Mouse (Mus musculus) lung, adult 2 months (tissue): ENCODE results near the gene Lrp10. TPM values are rescaled to one million over a fixed set of nuclear protein-coding genes. Genes with fewer than 3 reads are reported as not detected.

ENCODE experiments used
- DNase-seq: peaks from one replicate; pipeline ENCODE4 v3.0.0; 2022
- H3K4me1 ChIP-seq: fragments of 200-500 bp; 2 replicates; pipeline ENCODE4 v1.6.1; 2011; ENCODE audit warnings: low read length; ENCODE audit not compliant: control insufficient read depth, insufficient read depth
- H3K4me3 ChIP-seq: fragments of 200-500 bp; replicated peaks from 2 replicates; pipeline ENCODE3; 2011; ENCODE audit warnings: low read depth, mild to moderate bottlenecking, control low read depth, low read length; ENCODE audit errors: extremely low read depth
- CTCF ChIP-seq: fragments of 200-500 bp; IDR thresholded peaks from 2 replicates; pipeline ENCODE4 v1.5.1; 2011; ENCODE audit warnings: mild to moderate bottlenecking, low read length, control low read depth; ENCODE audit not compliant: insufficient read depth
- POLR2A ChIP-seq: fragments of 200-500 bp; IDR thresholded peaks from 2 replicates; pipeline ENCODE4 v1.6.1; 2011; ENCODE audit warnings: low read depth, mild to moderate bottlenecking, control low read depth, low read length, borderline replicate concordance; ENCODE audit errors: extremely low read depth
- WGBS: fragments of 180-500 bp; shearing (Covaris S2); methylation state at CpG from one replicate; pipeline ENCODE4 v1.1.7; 2018; 5-methylcytosine and 5-hydroxymethylcytosine counted together
- polyA plus RNA-seq: library from polyadenylated mRNA; depleted of rRNA; stranded (reverse); fragments of >200 nt; gene quantifications from 2 replicates; pipeline ENCODE4 v1.2.3, GENCODE M21; 2012; rRNA removed

Gene Lrp10
- polyA plus RNA-seq, 1 experiment: 184 TPM

- no peak overlapping the region for H3K4me3 ChIP-seq
- H3K4me1 ChIP-seq: no peaks in the 10 kb centered on the region
- no peak for DNase-seq
- WGBS: 55% methylated on average over 2 of the region's 2 CpGs
- TF ChIP-seq POLR2A (no peak), CTCF (no peak)
Measured at GRCm38 (mm10) chr14:54501365-54501764, 37.4 kb downstream of the Lrp10 start.

GRCm38 (mm10) chr14:54503092-54503491 lies 39.2 kb downstream of the Lrp10 start:
- Histone ChIP-seq H3K4me1 (no peaks in the 10 kb centered on the region), H3K4me3 (no peak overlapping the region)
- no peak for DNase-seq
- TF ChIP-seq CTCF (no peak), POLR2A (no peak)
- 73% methylated on average over 2 of the region's 2 CpGs for WGBS

- Histone ChIP-seq H3K4me1 (no peaks in the 10 kb centered on the region), H3K4me3 (no peak overlapping the region)
- whole genome bisulfite sequencing: 89% methylated on average over 9 of the region's 9 CpGs
- no peak for DNase-seq
- no peak for TF ChIP-seq POLR2A
- no peak for TF ChIP-seq CTCF
Measured at GRCm38 (mm10) chr14:54509774-54510173, 45.8 kb downstream of the Lrp10 start.

- H3K4me1 ChIP-seq: peaks cover 4% of the 10 kb centered on the region
Measured at GRCm38 (mm10) chr14:54516710-54517310, 52.9 kb downstream of the Lrp10 start.

More at GRCm38 (mm10) chr14:54516710-54517310, 52.9 kb downstream of the Lrp10 start:
- TF ChIP-seq CTCF (no peak), POLR2A (no peak)
- peak overlapping the region; percentile 84 for H3K4me3 ChIP-seq
- WGBS: 3% methylated on average over 17 of the region's 17 CpGs
- no peak for DNase-seq

Other genes with a start within 250 kb of the Lrp10 start
- 516 and 573 TPM in 2 replicates for gene Dad1, start 210.0 kb upstream of the Lrp10 start, polyA plus RNA-seq
- 53.5 and 70.4 TPM in 2 replicates for gene Abhd4, start 209.9 kb upstream of the Lrp10 start, polyA plus RNA-seq
- gene Olfr49, start 179.2 kb upstream of the Lrp10 start, polyA plus RNA-seq: not detected in 2 replicates
- 95.3 and 98.1 TPM in 2 replicates for gene Oxa1l, start 103.3 kb upstream of the Lrp10 start, polyA plus RNA-seq
- 23.1 and 29.2 TPM in 2 replicates for gene Slc7a7, start 46.4 kb upstream of the Lrp10 start, polyA plus RNA-seq
- gene Mrpl52, start 37.2 kb upstream of the Lrp10 start, polyA plus RNA-seq: 185 and 290 TPM in 2 replicates
- gene Mmp14, start 32.5 kb upstream of the Lrp10 start, polyA plus RNA-seq: 119 and 130 TPM in 2 replicates
- 3.0 TPM in 2 replicates for gene Rem2, start 12.0 kb downstream of the Lrp10 start, polyA plus RNA-seq
- 15.1 and 20.2 TPM in 2 replicates for gene Prmt5, start 53.4 kb downstream of the Lrp10 start, polyA plus RNA-seq
- gene Haus4, start 90.5 kb downstream of the Lrp10 start, polyA plus RNA-seq: 7.4 and 7.9 TPM in 2 replicates
- gene Ajuba, start 113.4 kb downstream of the Lrp10 start, polyA plus RNA-seq: 36.4 and 49.6 TPM in 2 replicates
- 6.5 and 7.3 TPM in 2 replicates for gene 4931414P19Rik, start 141.9 kb downstream of the Lrp10 start, polyA plus RNA-seq
- 129 and 146 TPM in 2 replicates for gene Psmb5, start 153.9 kb downstream of the Lrp10 start, polyA plus RNA-seq
- gene Psmb11, start 157.3 kb downstream of the Lrp10 start, polyA plus RNA-seq: not detected in 2 replicates
- not detected in 2 replicates for gene Gm17606, start 176.8 kb downstream of the Lrp10 start, polyA plus RNA-seq
- gene Cdh24, start 177.2 kb downstream of the Lrp10 start, polyA plus RNA-seq: 2.8 and 2.9 TPM in 2 replicates
- gene 1700123O20Rik, start 222.1 kb downstream of the Lrp10 start, polyA plus RNA-seq: 49.8 and 50.5 TPM in 2 replicates
- 100 and 121 TPM in 2 replicates for gene Acin1, start 222.8 kb downstream of the Lrp10 start, polyA plus RNA-seq
- 0.43 and 0.56 TPM in 2 replicates for gene Gm29776, start 234.7 kb downstream of the Lrp10 start, polyA plus RNA-seq
- 0.57 and 1.1 TPM in 2 replicates for gene Cebpe, start 248.0 kb downstream of the Lrp10 start, polyA plus RNA-seq